Mouse (Mus musculus): ENCODE data around the gene Cnot11. TPM values are rescaled to one million over a fixed set of nuclear protein-coding genes. Genes with fewer than 3 reads are reported as not detected.
A peak's percentile ranks its signal among the peaks of the same experiment; 100 is the strongest.

Gene Cnot11
- polyA plus RNA-seq, 1 experiment from 2014 or later, result 13.3 TPM

GRCm38 (mm10) chr1:39564603-39565002 is 29.8 kb downstream of the Cnot11 start:
- no peak for ATAC-seq (replicated peaks; ENCODE audit: insufficient number of reproducible peaks, insufficient read depth, low FRiP score, low read depth)
- 42% methylated on average over 3 of the region's 3 CpGs for whole genome bisulfite sequencing

GRCm38 (mm10) chr1:39568079-39568478 is 33.3 kb downstream of the Cnot11 start:
- Histone ChIP-seq H3K36me3 (peaks cover 7% of the 10 kb centered on the region), H3K4me3 (no peak overlapping the region), H3K27me3 (no peaks in the 10 kb centered on the region), H3K4me1 (replicated peaks) (peaks cover 8% of the 10 kb centered on the region; the same call in 1 of the 2 replicates), H3K4me2 (no peak overlapping the region), H3K9me3 (replicated peaks) (no peaks in the 10 kb centered on the region), H3K9ac (no peak overlapping the region), H3K27ac (no peak overlapping the region)
- no peak for ATAC-seq (replicated peaks; ENCODE audit: insufficient number of reproducible peaks, insufficient read depth, low FRiP score, low read depth)

More at GRCm38 (mm10) chr1:39564603-39565002, 29.8 kb downstream of the Cnot11 start:
- H3K27me3 ChIP-seq, result no peaks in the 10 kb centered on the region
- H3K4me3 ChIP-seq, result no peak overlapping the region
- H3K27ac ChIP-seq, result no peak overlapping the region
- H3K4me2 ChIP-seq, result no peak overlapping the region
- H3K9ac ChIP-seq, result no peak overlapping the region
- H3K36me3 ChIP-seq, result peaks cover 16% of the 10 kb centered on the region
- H3K9me3 ChIP-seq (replicated peaks), result no peaks in the 10 kb centered on the region
- no peaks in the 10 kb centered on the region for H3K4me1 ChIP-seq (replicated peaks)

GRCm38 (mm10) chr1:39571653-39572052 is 36.9 kb downstream of the Cnot11 start:
- H3K27me3 ChIP-seq, result no peaks in the 10 kb centered on the region
- H3K4me2 ChIP-seq, result no peak overlapping the region
- no peak for ATAC-seq (replicated peaks; ENCODE audit: insufficient number of reproducible peaks, insufficient read depth, low FRiP score, low read depth)
- no peaks in the 10 kb centered on the region for H3K36me3 ChIP-seq
- 36% methylated on average over 6 of the region's 6 CpGs for WGBS
- no peak overlapping the region for H3K27ac ChIP-seq
- H3K9ac ChIP-seq, result no peak overlapping the region
- H3K4me3 ChIP-seq, result no peak overlapping the region
- no peaks in the 10 kb centered on the region for H3K9me3 ChIP-seq (replicated peaks)
- peaks cover 24% of the 10 kb centered on the region for H3K4me1 ChIP-seq (replicated peaks)

GRCm38 (mm10) chr1:39573890-39574289 is 39.1 kb downstream of the Cnot11 start:
- WGBS, result 73% methylated on average over 7 of the region's 7 CpGs
- Histone ChIP-seq H3K4me1 (replicated peaks) (peaks cover 24% of the 10 kb centered on the region), H3K4me2 (no peak overlapping the region), H3K27ac (no peak overlapping the region), H3K4me3 (no peak overlapping the region), H3K27me3 (no peaks in the 10 kb centered on the region), H3K36me3 (no peaks in the 10 kb centered on the region), H3K9ac (no peak overlapping the region), H3K9me3 (replicated peaks) (no peaks in the 10 kb centered on the region)
- no peak for ATAC-seq (replicated peaks; ENCODE audit: insufficient number of reproducible peaks, insufficient read depth, low FRiP score, low read depth)

GRCm38 (mm10) chr1:39575778-39576375 is 41.1 kb downstream of the Cnot11 start:
- peak overlapping the region; percentile 97 for H3K27ac ChIP-seq
- no peaks in the 10 kb centered on the region for H3K36me3 ChIP-seq
- no peaks in the 10 kb centered on the region for H3K9me3 ChIP-seq (replicated peaks)
- peak overlapping the region; percentile 78 for H3K4me3 ChIP-seq
- 9% methylated on average over 8 of the region's 8 CpGs for WGBS
- H3K4me1 ChIP-seq (replicated peaks), result peaks cover 24% of the 10 kb centered on the region
- no peaks in the 10 kb centered on the region for H3K27me3 ChIP-seq
- H3K9ac ChIP-seq, result peak overlapping the region; percentile 91
- ATAC-seq (replicated peaks; ENCODE audit: insufficient number of reproducible peaks, insufficient read depth, low FRiP score, low read depth), result no peak
- H3K4me2 ChIP-seq, result peak overlapping the region; percentile 76

GRCm38 (mm10) chr1:39576431-39577243 is 41.8 kb downstream of the Cnot11 start:
- Histone ChIP-seq H3K27ac (peak overlapping the region; percentile 97), H3K4me2 (peak overlapping the region; percentile 76), H3K27me3 (no peaks in the 10 kb centered on the region), H3K4me3 (peak overlapping the region; percentile 78), H3K4me1 (replicated peaks) (peaks cover 22% of the 10 kb centered on the region), H3K9me3 (replicated peaks) (no peaks in the 10 kb centered on the region), H3K36me3 (no peaks in the 10 kb centered on the region), H3K9ac (peak overlapping the region; percentile 91)
- peak; percentile 69 for ATAC-seq (replicated peaks; ENCODE audit: insufficient number of reproducible peaks, insufficient read depth, low FRiP score, low read depth)
- under 1% methylated on average over 88 of the region's 88 CpGs for WGBS

GRCm38 (mm10) chr1:39577253-39577705 is 42.5 kb downstream of the Cnot11 start, which contains the start of gene Rnf149:
TSS of gene Rnf149 (minus strand) at chr1:39577405.
- peak; percentile 97 for ATAC-seq (replicated peaks; ENCODE audit: insufficient number of reproducible peaks, insufficient read depth, low FRiP score, low read depth)
- H3K4me2 ChIP-seq, result peak within 1 kb of the TSS; percentile 76
- H3K9ac ChIP-seq, result peak within 1 kb of the TSS; percentile 91
- peak within 1 kb of the TSS; percentile 97 for H3K27ac ChIP-seq
- no peaks in the 10 kb centered on the region for H3K27me3 ChIP-seq
- no peaks in the 10 kb centered on the region for H3K36me3 ChIP-seq
- H3K9me3 ChIP-seq (replicated peaks), result no peaks in the 10 kb centered on the region
- peaks cover 20% of the 10 kb centered on the region for H3K4me1 ChIP-seq (replicated peaks)
- WGBS, result under 1% methylated on average over 49 of the region's 49 CpGs
- H3K4me3 ChIP-seq, result peak within 1 kb of the TSS; percentile 78

- no peaks in the 10 kb centered on the region for H3K9me3 ChIP-seq (replicated peaks)
- H3K4me2 ChIP-seq, result no peak overlapping the region
- H3K9ac ChIP-seq, result no peak overlapping the region
- no peak overlapping the region for H3K27ac ChIP-seq
- ATAC-seq (replicated peaks; ENCODE audit: insufficient number of reproducible peaks, insufficient read depth, low FRiP score, low read depth), result no peak
- WGBS, result 82% methylated on average over 5 of the region's 5 CpGs
- H3K36me3 ChIP-seq, result no peaks in the 10 kb centered on the region
- no peak overlapping the region for H3K4me3 ChIP-seq
- no peaks in the 10 kb centered on the region for H3K27me3 ChIP-seq
- H3K4me1 ChIP-seq (replicated peaks), result peaks cover 17% of the 10 kb centered on the region
Observed at GRCm38 (mm10) chr1:39578446-39578845, 43.7 kb downstream of the Cnot11 start.

- H3K27ac ChIP-seq, result no peak overlapping the region
- H3K9me3 ChIP-seq (replicated peaks), result no peaks in the 10 kb centered on the region
- 66% methylated on average over 6 of the region's 6 CpGs for WGBS
- no peaks in the 10 kb centered on the region for H3K27me3 ChIP-seq
- no peak overlapping the region for H3K4me3 ChIP-seq
- H3K36me3 ChIP-seq, result no peaks in the 10 kb centered on the region
- no peak for ATAC-seq (replicated peaks; ENCODE audit: insufficient number of reproducible peaks, insufficient read depth, low FRiP score, low read depth)
- no peak overlapping the region for H3K4me2 ChIP-seq
- H3K4me1 ChIP-seq (replicated peaks), result peaks cover 14% of the 10 kb centered on the region
- H3K9ac ChIP-seq, result no peak overlapping the region
Observed at GRCm38 (mm10) chr1:39579139-39579538, 44.3 kb downstream of the Cnot11 start.

- H3K9ac ChIP-seq, result no peak overlapping the region
- no peak overlapping the region for H3K4me2 ChIP-seq
- no peak for ATAC-seq (replicated peaks; ENCODE audit: insufficient number of reproducible peaks, insufficient read depth, low FRiP score, low read depth)
- H3K27ac ChIP-seq, result no peak overlapping the region
- no peaks in the 10 kb centered on the region for H3K36me3 ChIP-seq
- H3K9me3 ChIP-seq (replicated peaks), result no peaks in the 10 kb centered on the region
- H3K27me3 ChIP-seq, result no peaks in the 10 kb centered on the region
- 49% methylated on average over 2 of the region's 3 CpGs for WGBS
- no peak overlapping the region for H3K4me3 ChIP-seq
- H3K4me1 ChIP-seq (replicated peaks), result no peaks in the 10 kb centered on the region
Observed at GRCm38 (mm10) chr1:39581215-39581614, 46.4 kb downstream of the Cnot11 start.

GRCm38 (mm10) chr1:39583173-39583572 is 48.4 kb downstream of the Cnot11 start:
- Histone ChIP-seq H3K9ac (no peak overlapping the region), H3K4me2 (no peak overlapping the region), H3K4me3 (no peak overlapping the region), H3K9me3 (replicated peaks) (no peaks in the 10 kb centered on the region), H3K36me3 (no peaks in the 10 kb centered on the region), H3K27me3 (no peaks in the 10 kb centered on the region), H3K27ac (no peak overlapping the region), H3K4me1 (replicated peaks) (no peaks in the 10 kb centered on the region)
- WGBS, result 82% methylated on average over 9 of the region's 9 CpGs
- no peak for ATAC-seq (replicated peaks; ENCODE audit: insufficient number of reproducible peaks, insufficient read depth, low FRiP score, low read depth)
